Mouse (Mus musculus) CH12.LX (cell line): ENCODE data around the gene Ttyh2.
A peak's percentile ranks its signal among the peaks of the same experiment; 100 is the strongest.

Source experiments
- CTCF ChIP-seq, 2 experiments: IDR thresholded peaks in 1 of 2; conservative IDR thresholded peaks in 1 of 2; 2 replicates each; pipeline ENCODE4 v1.5.1; 2011 to 2012; ENCODE audit warnings: low read depth in 2 of 2, low read length in 2 of 2, improper control_type of control experiment in 1 of 2, inconsistent platforms in 1 of 2, mild to moderate bottlenecking in 1 of 2, moderate library complexity in 1 of 2
- E2F4 ChIP-seq: IDR thresholded peaks from 2 replicates; pipeline ENCODE4 v1.6.1; 2011; ENCODE audit warnings: low read depth, low read length, improper control_type of control experiment; ENCODE audit not compliant: insufficient replicate concordance
- EP300 ChIP-seq: IDR thresholded peaks from 2 replicates; pipeline ENCODE4 v1.6.1; 2011; ENCODE audit warnings: low read length, improper control_type of control experiment
- ETS1 ChIP-seq: conservative IDR thresholded peaks from 2 replicates; pipeline ENCODE4 v1.6.1; 2012; ENCODE audit warnings: low read depth, mild to moderate bottlenecking, inconsistent platforms, low read length, improper control_type of control experiment, moderate library complexity
- MAFK ChIP-seq: IDR thresholded peaks from 2 replicates; pipeline ENCODE4 v1.6.1; 2011; ENCODE audit warnings: low read length, improper control_type of control experiment; ENCODE audit not compliant: insufficient replicate concordance
- POLR2A ChIP-seq: IDR thresholded peaks from 2 replicates; pipeline ENCODE4 v1.6.1; 2011; ENCODE audit warnings: low read depth, mild to moderate bottlenecking, improper control_type of control experiment, low read length
- USF2 ChIP-seq: conservative IDR thresholded peaks from 2 replicates; pipeline ENCODE4 v1.6.1; 2011; ENCODE audit warnings: low read depth, low read length, improper control_type of control experiment
- ZNF384 ChIP-seq: IDR thresholded peaks from 2 replicates; pipeline ENCODE4 v1.6.1; 2012; ENCODE audit warnings: low read depth, low read length, improper control_type of control experiment, inconsistent platforms

- TF ChIP-seq E2F4 (no peak), ETS1 (no peak), USF2 (no peak), CTCF (conservative IDR thresholded peaks at IDR 0.05 in 1 of 2, IDR thresholded peaks at IDR 0.05 in 1 of 2; ENCODE audit: low read depth in 2 of 2, low read length in 2 of 2) (peak; percentile 15 to 30; a peak in 1 of 4 replicates), MAFK (no peak), POLR2A (no peak; the same call in 1 of the 2 replicates), ZNF384 (no peak), EP300 (no peak)
Measured at GRCm38 (mm10) chr11:114668741-114669623, 6.2 kb upstream of the Ttyh2 start.
